Mouse (Mus musculus) adrenal gland, postnatal 14 days (tissue): ENCODE results near the gene Neurl1b. TPM values are rescaled to one million over a fixed set of nuclear protein-coding genes. Genes with fewer than 3 reads are reported as not detected.

ENCODE experiments used
- DNase-seq: peaks from one replicate; pipeline ENCODE4 v3.0.0; 2021; ENCODE audit warnings: mixed read lengths
- total RNA-seq: library from RNA; stranded (reverse); gene quantifications from 2 replicates; pipeline ENCODE4 v1.2.3, GENCODE M21; 2021

The Neurl1b gene
- total RNA-seq, 1 experiment from 2014 or later = 50.0 TPM

DNA sequence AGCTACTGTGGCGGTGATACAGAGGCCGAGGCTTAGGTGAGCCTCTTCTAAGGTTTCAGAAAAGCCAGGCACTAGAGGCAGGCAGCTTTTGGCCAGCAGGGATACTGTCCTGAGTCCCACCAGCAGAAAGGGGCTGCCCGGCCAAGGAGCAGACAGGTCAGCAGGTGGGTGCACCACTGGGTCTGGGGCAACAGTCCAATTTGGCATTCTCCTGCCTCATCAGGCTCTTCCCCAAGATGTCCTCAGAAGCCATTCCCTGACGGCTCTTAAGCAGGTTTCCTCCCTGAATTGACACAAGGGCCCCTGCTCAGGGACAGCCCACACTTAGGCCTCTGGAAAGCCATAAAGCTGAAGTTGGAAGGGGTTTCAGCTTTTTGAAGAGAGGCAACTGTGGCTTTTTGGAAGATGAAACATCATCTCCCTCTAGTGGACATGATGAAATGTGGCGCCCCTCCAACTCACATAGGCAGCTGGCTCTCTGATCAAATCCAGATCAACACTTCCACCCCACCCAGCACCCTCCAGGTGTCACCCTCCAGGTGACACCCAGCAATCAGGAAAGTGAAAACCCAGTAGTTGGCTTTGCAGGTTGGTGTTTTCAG is 37.8 kb downstream of the Neurl1b start:
- DNase-seq = peak; percentile 78

DNA sequence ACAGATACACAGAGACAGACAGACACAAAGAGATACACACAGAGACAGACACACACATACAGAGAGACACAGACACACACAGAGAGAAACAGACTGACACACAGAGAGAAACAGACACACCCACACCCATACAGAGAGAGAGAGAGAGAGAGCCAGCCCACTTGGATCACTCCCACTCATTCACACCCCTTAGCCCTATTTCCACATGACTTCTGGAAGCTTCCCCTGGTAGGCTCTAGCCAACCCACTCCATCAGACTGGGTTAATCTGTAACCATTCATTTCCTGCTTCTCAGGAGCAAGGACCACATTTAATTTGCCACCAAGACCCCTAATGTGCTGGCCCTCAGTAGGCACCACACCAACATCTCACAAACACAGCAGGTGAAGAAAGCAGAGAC is 42.9 kb downstream of the Neurl1b start:
- DNase-seq = no peak

DNA sequence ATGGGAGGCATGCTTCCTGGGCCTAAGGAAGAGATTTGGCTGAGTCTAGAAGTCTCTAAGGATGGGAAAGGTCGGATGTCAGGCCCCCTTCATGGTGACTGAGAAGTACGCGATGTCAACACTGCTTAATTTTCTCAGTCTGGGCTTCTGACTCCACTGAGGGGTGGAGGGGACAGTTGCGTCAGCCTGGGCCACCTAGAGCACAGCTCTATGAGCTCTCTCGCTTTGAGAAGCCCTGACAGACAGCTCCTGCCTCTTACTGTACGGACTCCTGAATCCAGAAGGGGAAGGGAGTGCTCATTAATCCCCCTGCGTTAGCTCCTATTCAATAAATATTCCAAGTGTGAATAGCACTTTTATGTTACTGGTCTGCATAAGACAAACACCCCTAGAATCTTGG is 43.4 kb downstream of the Neurl1b start:
- DNase-seq = no peak

DNA sequence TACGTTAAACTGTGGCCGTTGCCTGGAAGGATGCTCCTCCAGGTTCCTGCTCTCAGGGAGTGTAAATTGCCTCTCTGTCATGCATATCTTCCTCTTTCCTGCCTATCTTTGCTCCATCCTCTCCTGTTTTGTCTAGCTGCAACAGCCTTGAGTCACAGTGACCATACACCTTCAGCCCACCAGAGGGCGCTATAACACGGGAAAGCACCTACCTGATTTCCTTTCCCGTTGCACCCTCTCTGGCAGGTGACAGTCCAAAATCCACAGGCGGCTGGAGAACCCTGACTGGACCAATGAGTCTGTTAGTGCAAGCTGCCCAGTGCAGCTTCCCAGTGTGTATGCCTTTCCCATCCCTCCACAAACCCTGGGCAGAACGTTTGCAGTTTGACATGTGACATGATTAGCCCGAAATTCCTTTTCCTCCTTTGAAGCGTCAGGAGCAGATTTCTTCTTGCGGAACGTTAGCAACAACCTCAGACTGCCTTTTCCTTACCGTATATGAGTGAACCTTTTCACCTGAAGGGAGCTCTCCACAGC is 48.1 kb downstream of the Neurl1b start:
- DNase-seq = peak; percentile 90

- DNase-seq = no peak
These were observed 48.8 kb downstream of the Neurl1b start for GRCm38 (mm10) chr17:26463432-26463831.

- peak; percentile 43 for DNase-seq
These were observed 49.4 kb downstream of the Neurl1b start for GRCm38 (mm10) chr17:26463984-26464383.

- DNase-seq = no peak
These were observed 49.9 kb downstream of the Neurl1b start for GRCm38 (mm10) chr17:26464481-26464880.

DNA sequence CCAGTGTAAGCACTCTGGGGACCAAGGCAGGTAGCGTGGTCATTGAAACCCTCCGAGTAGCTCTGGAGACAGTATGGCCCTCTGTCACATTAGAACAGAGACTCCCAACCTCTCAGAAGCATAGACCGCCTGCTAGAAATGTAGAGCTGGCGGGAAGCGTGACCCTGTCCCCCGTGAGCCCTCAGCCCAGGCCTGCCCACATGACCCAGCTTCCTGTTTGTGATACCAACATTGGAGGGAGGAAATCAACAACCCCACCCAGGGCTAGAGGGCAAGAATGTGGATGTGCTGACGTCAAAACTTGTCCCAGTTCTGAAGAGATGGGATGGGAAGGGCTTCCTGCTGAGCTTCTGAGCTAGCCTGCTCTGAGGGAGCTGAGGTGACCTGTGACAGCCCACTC is 50.3 kb downstream of the Neurl1b start:
- peak; percentile 70 for DNase-seq

GRCm38 (mm10) chr17:26466741-26467150 is 52.1 kb downstream of the Neurl1b start:
- DNase-seq = peak; percentile 89

- DNase-seq = no peak
These were observed 53.0 kb downstream of the Neurl1b start for GRCm38 (mm10) chr17:26467619-26468018.

- DNase-seq = no peak
These were observed 53.7 kb downstream of the Neurl1b start for GRCm38 (mm10) chr17:26468102-26468894.

- DNase-seq = no peak
These were observed 62.2 kb downstream of the Neurl1b start for GRCm38 (mm10) chr17:26476871-26477270.

- no peak for DNase-seq
These were observed 64.0 kb downstream of the Neurl1b start for GRCm38 (mm10) chr17:26478672-26479071.

DNA sequence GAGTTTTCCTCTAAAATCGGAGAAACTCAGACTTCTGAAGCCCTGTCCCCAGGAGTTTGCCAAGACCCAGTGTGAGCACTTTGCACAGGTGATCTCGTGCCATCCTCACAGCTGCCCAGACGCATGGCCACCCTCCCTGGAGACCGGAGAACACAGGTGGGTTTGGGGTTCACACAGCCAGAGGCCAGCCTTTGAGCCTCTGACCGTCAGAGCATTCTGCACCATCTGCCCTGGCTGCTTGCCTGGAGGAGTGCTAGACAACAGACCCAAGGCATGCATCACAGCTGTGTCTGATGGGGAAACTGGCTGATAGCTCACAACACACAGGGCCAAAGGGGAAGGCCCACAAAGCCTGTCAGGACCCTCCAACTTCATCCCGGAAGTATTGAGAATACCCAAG is 65.0 kb downstream of the Neurl1b start:
- no peak for DNase-seq

- no peak for DNase-seq
These were observed 66.3 kb downstream of the Neurl1b start for GRCm38 (mm10) chr17:26480956-26481355.

DNA sequence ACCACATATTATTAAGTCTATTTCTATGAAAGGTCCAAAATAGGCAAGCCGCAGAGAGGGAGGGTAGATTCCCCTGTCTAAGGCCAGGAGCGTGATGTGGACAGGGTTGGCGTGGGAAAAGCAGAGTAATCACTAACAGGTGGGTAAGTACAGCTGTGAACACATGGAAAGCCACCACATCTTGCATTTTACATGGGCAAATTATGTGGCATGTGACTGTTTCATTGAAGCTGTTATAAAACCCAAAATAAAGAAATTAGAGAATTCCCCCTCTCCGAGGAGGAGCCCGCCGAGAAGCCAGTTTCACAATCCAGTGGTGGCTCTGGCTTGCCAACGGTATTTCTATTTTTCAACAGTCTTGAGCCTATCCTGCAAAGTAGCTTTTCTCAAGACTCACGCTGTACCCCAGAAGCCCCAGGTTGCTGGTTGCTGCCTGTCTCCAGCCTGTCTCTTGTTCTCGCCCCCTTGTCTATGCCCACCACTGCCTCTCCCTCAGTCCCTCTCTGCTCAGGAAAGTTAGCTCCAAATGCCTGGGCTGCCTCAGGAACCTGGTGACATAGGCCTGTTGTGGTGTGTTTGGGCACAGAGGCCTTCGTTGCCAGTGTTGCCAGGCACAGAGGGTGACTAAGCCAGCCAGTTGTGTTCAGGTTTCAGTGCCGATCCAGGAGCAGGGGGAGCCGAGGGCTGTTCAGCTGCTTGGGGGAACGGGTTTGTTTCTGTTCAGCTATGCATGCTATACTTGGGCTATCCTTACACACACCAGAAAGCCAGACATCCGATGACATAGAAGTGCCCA is 70.2 kb downstream of the Neurl1b start:
- DNase-seq = no peak

DNA sequence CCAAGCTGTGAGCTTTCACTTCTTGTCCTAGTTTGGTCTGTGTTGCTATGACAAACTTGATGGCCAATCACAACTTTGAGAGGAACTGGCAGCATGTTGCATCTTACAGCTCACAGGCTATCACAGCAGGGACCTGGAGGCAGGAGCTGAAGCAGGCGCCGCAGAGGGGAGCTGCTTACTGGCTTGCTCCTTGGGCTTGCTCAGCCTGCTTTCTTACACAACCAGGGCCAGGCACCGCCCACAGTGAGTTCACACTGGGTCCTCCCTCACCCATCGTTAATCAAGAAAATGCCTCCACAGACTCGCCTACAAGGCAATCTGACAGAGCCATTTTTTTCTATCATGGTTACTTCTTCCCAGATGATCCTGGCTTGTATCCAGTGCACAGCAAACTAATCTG is 72.6 kb downstream of the Neurl1b start:
- DNase-seq = peak; percentile 70

GRCm38 (mm10) chr17:26487917-26488316 is 73.3 kb downstream of the Neurl1b start:
- DNase-seq = no peak

DNA sequence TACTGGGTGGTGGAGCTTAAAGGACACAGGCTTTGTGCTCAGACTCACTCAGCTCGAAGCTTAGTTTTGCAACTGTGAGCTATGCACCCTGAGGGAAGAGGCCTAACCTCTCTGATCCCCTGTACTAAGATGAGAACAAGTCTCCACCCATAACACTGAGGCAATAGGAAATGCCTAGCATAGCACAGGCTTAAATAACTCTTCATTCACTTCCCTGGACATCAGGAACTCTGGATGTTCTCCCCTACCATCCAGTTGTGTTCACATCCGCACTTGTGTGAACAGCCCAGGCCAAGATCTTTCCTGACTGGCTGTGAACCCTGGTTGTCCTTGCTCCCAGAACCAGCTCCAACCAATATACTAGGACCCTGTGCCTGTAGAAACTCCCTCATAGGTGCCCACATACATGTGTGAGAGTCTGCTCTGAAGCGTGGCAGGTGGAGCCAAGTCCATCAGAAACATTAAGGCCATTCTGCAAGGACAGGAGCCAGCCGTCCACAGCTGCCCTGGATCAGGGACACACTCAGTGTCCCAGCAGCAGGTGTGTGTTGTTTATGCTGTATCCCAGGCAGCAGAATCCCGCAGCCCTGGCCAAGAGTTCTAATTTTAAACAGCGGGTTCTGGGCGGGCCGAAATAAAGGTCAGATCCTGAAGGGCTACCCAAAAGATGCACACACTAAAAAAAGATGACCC is 74.2 kb downstream of the Neurl1b start:
- peak; percentile 42 for DNase-seq

DNA sequence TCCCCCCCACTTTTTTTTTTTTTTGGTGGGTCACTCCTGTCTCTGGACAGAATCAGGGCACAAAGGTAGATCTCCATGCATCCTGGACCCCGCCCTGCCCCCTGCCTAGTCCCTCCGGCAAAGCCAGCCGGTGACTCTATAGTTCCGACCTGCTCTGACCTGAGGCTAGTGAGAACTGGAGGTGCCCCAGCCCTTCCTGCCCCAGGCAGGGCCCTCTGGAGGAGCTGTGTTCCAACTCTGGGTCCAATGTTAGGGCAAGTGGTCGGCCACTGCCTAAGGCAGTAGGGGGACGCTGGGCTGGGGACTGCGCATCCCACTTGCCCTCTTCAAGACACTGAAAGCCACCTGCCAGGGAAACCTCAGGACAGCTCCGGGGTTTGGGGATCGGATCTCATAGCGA is 75.4 kb downstream of the Neurl1b start:
- no peak for DNase-seq

GRCm38 (mm10) chr17:26490910-26491309 is 76.3 kb downstream of the Neurl1b start:
- DNase-seq = no peak

DNA sequence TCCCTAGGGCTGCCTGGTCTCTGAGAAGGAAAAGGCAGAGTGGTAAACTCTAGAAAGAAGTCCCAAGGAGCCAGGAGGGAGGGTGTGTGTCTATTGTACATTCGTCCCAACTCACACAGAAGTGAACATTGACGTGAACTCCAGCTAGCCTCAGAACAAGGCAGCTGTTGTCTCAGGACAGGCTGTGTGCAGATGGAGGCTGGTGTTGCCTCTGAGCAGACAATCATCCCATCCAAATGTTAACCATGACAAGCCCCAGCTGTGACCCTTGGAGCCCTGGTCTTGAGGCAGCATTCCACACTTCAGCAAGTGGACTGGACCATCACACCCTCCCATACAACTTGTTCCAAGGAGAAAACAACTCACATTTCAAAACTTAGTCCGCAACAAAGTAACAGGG is 77.6 kb downstream of the Neurl1b start:
- DNase-seq = no peak
